Mouse (Mus musculus): ENCODE data around the gene Arfgap3. TPM values are rescaled to one million over a fixed set of nuclear protein-coding genes. Genes with fewer than 3 reads are reported as not detected.
"Not testable (repeated sequence)": the region's sequence is repeated elsewhere in the genome, so short reads cannot be mapped to it uniquely, and the experiment has no call there.

Arfgap3 gene
- polyA plus RNA-seq, 1 experiment from 2014 or later: 28.5 TPM

DNA sequence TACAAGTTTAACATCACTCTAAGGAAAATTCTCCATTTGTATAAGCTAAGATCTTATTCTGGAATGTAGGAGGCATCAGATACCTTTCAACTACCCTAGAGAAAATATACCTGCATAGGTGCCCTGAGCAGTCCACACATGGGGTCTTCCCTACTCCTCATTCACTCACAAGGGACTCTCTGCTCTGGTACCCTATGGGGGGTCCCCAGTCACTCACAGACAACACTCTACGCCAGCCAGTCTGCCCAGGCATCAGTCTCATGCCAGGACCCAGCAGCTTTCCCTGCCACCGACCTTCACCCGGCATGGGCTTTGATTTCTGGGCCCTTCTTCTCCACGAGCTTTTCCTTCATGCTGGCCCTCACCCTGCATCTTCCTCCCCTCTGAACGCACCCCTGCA lies 10.9 kb upstream of the Arfgap3 start:
- not testable (repeated sequence) for H3K27ac ChIP-seq (replicated peaks in 1 of 2; ENCODE audit: control insufficient read depth in 1 of 2, insufficient read depth in 1 of 2, low read depth in 2 of 2, low read length in 2 of 2); H3K9ac ChIP-seq (ENCODE audit: low read length); H3K4me3 ChIP-seq (ENCODE audit: control insufficient read depth in 1 of 2, insufficient read depth in 1 of 2, low read depth in 1 of 2, low read length in 2 of 2); H3K4me1 ChIP-seq (ENCODE audit: control insufficient read depth in 2 of 2, insufficient read depth in 2 of 2, low read length in 2 of 2); ATAC-seq (ENCODE audit: insufficient number of reproducible peaks, insufficient read depth, low FRiP score, low read depth); H3K36me3 ChIP-seq (ENCODE audit: control insufficient read depth, insufficient read depth, low read length); H3K9me3 ChIP-seq (ENCODE audit: control insufficient read depth, low read length); H3K4me2 ChIP-seq (ENCODE audit: low read length); H3K27me3 ChIP-seq (ENCODE audit: control insufficient read depth, insufficient read depth, low read length)
- WGBS: 71% methylated on average over 5 of the region's 5 CpGs

DNA sequence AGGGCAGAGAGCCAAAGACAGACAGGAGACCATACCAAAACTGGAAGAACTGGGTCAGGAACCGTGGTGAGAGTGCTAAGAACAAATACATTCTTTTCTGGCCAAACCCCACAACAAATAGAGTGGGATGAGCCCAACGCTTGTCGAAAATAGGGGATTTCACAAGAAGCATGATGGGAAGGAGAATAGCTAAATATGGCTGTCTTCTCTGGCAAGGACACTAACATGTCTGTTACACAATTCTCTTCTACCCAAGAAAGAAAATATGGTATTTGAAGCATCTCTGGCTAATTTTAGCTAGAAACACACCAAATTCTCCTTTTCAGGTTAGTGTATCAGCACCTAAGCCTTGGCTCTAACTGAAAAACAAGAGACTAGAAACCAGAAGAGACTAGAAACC lies 10.1 kb upstream of the Arfgap3 start:
- 73% methylated on average over 3 of the region's 3 CpGs for WGBS
- no peak for ATAC-seq (ENCODE audit: insufficient number of reproducible peaks, insufficient read depth, low FRiP score, low read depth)
- no peak overlapping the region for H3K27ac ChIP-seq (replicated peaks in 1 of 2; ENCODE audit: control insufficient read depth in 1 of 2, insufficient read depth in 1 of 2, low read depth in 2 of 2, low read length in 2 of 2)

GRCm38 (mm10) chr15:83358476-83358875 lies 8.4 kb upstream of the Arfgap3 start:
- ATAC-seq (ENCODE audit: insufficient number of reproducible peaks, insufficient read depth, low FRiP score, low read depth): no peak
- Histone ChIP-seq H3K4me3 (ENCODE audit: control insufficient read depth in 1 of 2, insufficient read depth in 1 of 2, low read depth in 1 of 2, low read length in 2 of 2) (no peak overlapping the region), H3K36me3 (ENCODE audit: control insufficient read depth, insufficient read depth, low read length) (no peaks in the 10 kb centered on the region), H3K27ac (replicated peaks in 1 of 2; ENCODE audit: control insufficient read depth in 1 of 2, insufficient read depth in 1 of 2, low read depth in 2 of 2, low read length in 2 of 2) (no peak overlapping the region), H3K4me2 (ENCODE audit: low read length) (no peak overlapping the region), H3K4me1 (ENCODE audit: control insufficient read depth in 2 of 2, insufficient read depth in 2 of 2, low read length in 2 of 2) (no peaks in the 10 kb centered on the region), H3K9ac (ENCODE audit: low read length) (no peak overlapping the region), H3K9me3 (ENCODE audit: control insufficient read depth, low read length) (no peaks in the 10 kb centered on the region), H3K27me3 (ENCODE audit: control insufficient read depth, insufficient read depth, low read length) (no peaks in the 10 kb centered on the region)
- 82% methylated on average over 1 of the region's 1 CpGs for WGBS

More for the DNA sequence above, 10.1 kb upstream of the Arfgap3 start:
- no peak overlapping the region for H3K9ac ChIP-seq (ENCODE audit: low read length)
- H3K4me1 ChIP-seq (ENCODE audit: control insufficient read depth in 2 of 2, insufficient read depth in 2 of 2, low read length in 2 of 2): no peaks in the 10 kb centered on the region
- H3K9me3 ChIP-seq (ENCODE audit: control insufficient read depth, low read length): no peaks in the 10 kb centered on the region
- no peak overlapping the region for H3K4me3 ChIP-seq (ENCODE audit: control insufficient read depth in 1 of 2, insufficient read depth in 1 of 2, low read depth in 1 of 2, low read length in 2 of 2)
- no peaks in the 10 kb centered on the region for H3K27me3 ChIP-seq (ENCODE audit: control insufficient read depth, insufficient read depth, low read length)
- H3K36me3 ChIP-seq (ENCODE audit: control insufficient read depth, insufficient read depth, low read length): no peaks in the 10 kb centered on the region
- H3K4me2 ChIP-seq (ENCODE audit: low read length): no peak overlapping the region

DNA sequence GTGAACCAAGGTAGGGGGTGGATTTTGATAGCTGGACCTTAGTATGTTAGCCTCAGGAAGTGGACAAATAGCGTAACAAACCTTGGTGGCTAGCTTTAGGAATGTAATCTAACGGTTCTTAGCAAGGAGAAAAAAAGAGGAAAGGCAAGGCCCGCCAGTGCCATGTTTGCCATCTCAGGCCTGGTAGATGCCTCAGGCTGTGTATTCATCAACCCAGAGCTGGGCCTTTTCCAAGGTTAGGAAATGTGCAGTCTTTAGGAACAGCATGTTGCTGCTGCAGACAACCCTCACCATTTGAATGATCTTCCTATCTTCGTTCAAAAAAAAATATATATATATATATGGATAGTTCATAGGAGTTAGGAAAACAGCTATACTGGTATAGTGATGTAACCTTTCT lies 1.5 kb upstream of the Arfgap3 start:
- 90% methylated on average over 4 of the region's 4 CpGs for WGBS
- H3K4me3 ChIP-seq (ENCODE audit: control insufficient read depth in 1 of 2, insufficient read depth in 1 of 2, low read depth in 1 of 2, low read length in 2 of 2): no peak overlapping the region
- peaks cover 4 to 11% of the 10 kb centered on the region in 2 experiments; a peak in 2 of 4 replicates for H3K4me1 ChIP-seq (ENCODE audit: control insufficient read depth in 2 of 2, insufficient read depth in 2 of 2, low read length in 2 of 2)
- no peak overlapping the region for H3K9ac ChIP-seq (ENCODE audit: low read length)
- H3K9me3 ChIP-seq (ENCODE audit: control insufficient read depth, low read length): no peaks in the 10 kb centered on the region
- H3K27me3 ChIP-seq (ENCODE audit: control insufficient read depth, insufficient read depth, low read length): no peaks in the 10 kb centered on the region
- no peak overlapping the region for H3K4me2 ChIP-seq (ENCODE audit: low read length)
- ATAC-seq (ENCODE audit: insufficient number of reproducible peaks, insufficient read depth, low FRiP score, low read depth): no peak
- H3K36me3 ChIP-seq (ENCODE audit: control insufficient read depth, insufficient read depth, low read length): peaks cover 10% of the 10 kb centered on the region; the same call in 1 of the 2 replicates
- no peak overlapping the region for H3K27ac ChIP-seq (replicated peaks in 1 of 2; ENCODE audit: control insufficient read depth in 1 of 2, insufficient read depth in 1 of 2, low read depth in 2 of 2, low read length in 2 of 2)

- no peak overlapping the region for H3K9ac ChIP-seq (ENCODE audit: low read length)
Measured at GRCm38 (mm10) chr15:83350859-83351258, 812 bp upstream of the Arfgap3 start.

DNA sequence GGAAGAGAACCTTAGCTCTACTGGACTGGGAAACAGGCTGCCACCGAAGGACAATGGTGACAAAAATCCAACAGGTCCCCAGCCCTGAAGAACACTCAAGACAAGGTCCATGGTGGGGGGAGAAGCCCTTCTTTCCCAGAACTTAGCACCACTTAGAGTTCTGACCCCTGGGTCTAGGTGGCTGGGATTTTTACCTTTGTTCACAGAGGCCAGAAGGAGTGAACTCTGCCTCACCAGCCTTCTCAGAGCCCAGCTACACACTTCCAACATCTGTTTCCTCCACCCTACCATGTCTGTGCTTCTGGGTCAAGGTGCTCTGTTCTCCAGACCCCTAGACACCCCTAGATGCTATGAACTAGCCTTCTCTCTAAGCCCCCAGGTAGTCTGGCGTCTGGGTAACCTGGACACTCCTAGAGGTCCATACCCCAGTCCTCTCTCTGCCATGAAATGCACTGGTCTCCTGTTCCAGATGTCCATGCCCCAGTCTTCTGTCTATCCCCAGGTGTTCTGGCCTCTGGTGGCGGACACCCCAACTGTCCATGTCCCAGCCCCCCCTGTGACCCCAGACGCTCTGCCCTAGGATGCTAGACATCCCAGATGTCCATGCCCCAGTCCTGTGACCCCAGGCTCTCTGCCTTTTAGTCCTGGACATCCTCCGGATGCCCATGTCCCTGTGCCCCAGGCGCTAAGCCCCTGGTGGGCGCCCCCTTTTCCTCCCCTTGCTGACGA lies 658 bp downstream of the Arfgap3 start:
- H3K4me1 ChIP-seq (ENCODE audit: control insufficient read depth in 2 of 2, insufficient read depth in 2 of 2, low read length in 2 of 2): peaks cover 13 to 24% of the 10 kb centered on the region in 2 experiments
- peak; percentile 19; the same call in 1 of the 2 replicates for ATAC-seq (ENCODE audit: insufficient number of reproducible peaks, insufficient read depth, low FRiP score, low read depth)
- peak overlapping the region; percentile 67 to 89 for H3K4me3 ChIP-seq (ENCODE audit: control insufficient read depth in 1 of 2, insufficient read depth in 1 of 2, low read depth in 1 of 2, low read length in 2 of 2)
- peak overlapping the region; percentile 81 for H3K4me2 ChIP-seq (ENCODE audit: low read length)
- no peaks in the 10 kb centered on the region for H3K9me3 ChIP-seq (ENCODE audit: control insufficient read depth, low read length)
- H3K9ac ChIP-seq (ENCODE audit: low read length): peak overlapping the region; percentile 85
- 16% methylated on average over 8 of the region's 8 CpGs for WGBS
- peaks cover 16% of the 10 kb centered on the region; the same call in 1 of the 2 replicates for H3K36me3 ChIP-seq (ENCODE audit: control insufficient read depth, insufficient read depth, low read length)
- peak overlapping the region in 1 of 2 experiments; percentile 15; a peak in 1 of 4 replicates for H3K27ac ChIP-seq (replicated peaks in 1 of 2; ENCODE audit: control insufficient read depth in 1 of 2, insufficient read depth in 1 of 2, low read depth in 2 of 2, low read length in 2 of 2)
- H3K27me3 ChIP-seq (ENCODE audit: control insufficient read depth, insufficient read depth, low read length): no peaks in the 10 kb centered on the region

More at GRCm38 (mm10) chr15:83350859-83351258, 812 bp upstream of the Arfgap3 start:
- no peak for ATAC-seq (ENCODE audit: insufficient number of reproducible peaks, insufficient read depth, low FRiP score, low read depth)
- peaks cover 4 to 11% of the 10 kb centered on the region in 2 experiments; a peak in 2 of 4 replicates for H3K4me1 ChIP-seq (ENCODE audit: control insufficient read depth in 2 of 2, insufficient read depth in 2 of 2, low read length in 2 of 2)
- WGBS: 58% methylated on average over 2 of the region's 2 CpGs
- no peak overlapping the region for H3K27ac ChIP-seq (replicated peaks in 1 of 2; ENCODE audit: control insufficient read depth in 1 of 2, insufficient read depth in 1 of 2, low read depth in 2 of 2, low read length in 2 of 2)
- H3K4me3 ChIP-seq (ENCODE audit: control insufficient read depth in 1 of 2, insufficient read depth in 1 of 2, low read depth in 1 of 2, low read length in 2 of 2): no peak overlapping the region
- peak overlapping the region; percentile 81; the same call in 1 of the 2 replicates for H3K4me2 ChIP-seq (ENCODE audit: low read length)
- no peaks in the 10 kb centered on the region for H3K27me3 ChIP-seq (ENCODE audit: control insufficient read depth, insufficient read depth, low read length)
- peaks cover 16% of the 10 kb centered on the region; the same call in 1 of the 2 replicates for H3K36me3 ChIP-seq (ENCODE audit: control insufficient read depth, insufficient read depth, low read length)
- no peaks in the 10 kb centered on the region for H3K9me3 ChIP-seq (ENCODE audit: control insufficient read depth, low read length)

DNA sequence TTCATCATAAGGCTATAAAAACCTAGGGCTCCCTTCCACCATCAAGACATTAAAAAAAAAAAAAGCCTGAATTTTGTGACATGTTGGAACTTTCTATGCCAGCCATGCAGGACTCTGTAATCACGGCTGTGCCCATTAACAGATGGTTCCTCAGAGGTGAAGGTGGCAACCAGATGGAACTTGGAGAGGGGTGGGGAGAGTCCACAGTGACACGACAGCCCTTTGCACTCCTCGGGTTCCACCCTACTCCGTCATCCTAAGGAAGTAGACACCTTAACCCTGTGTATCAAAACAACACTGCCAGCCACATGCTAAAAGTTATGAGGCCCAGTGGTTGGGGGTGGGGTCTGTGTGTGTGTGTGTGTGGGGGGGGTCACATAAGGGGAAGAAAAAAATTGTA lies 1.3 kb downstream of the Arfgap3 start:
- Histone ChIP-seq H3K4me1 (ENCODE audit: control insufficient read depth in 2 of 2, insufficient read depth in 2 of 2, low read length in 2 of 2) (peaks cover 19 to 30% of the 10 kb centered on the region in 2 experiments), H3K4me2 (ENCODE audit: low read length) (peak overlapping the region; percentile 81), H3K4me3 (ENCODE audit: control insufficient read depth in 1 of 2, insufficient read depth in 1 of 2, low read depth in 1 of 2, low read length in 2 of 2) (peak overlapping the region in 1 of 2 experiments; percentile 67; a peak in 1 of 4 replicates), H3K27me3 (ENCODE audit: control insufficient read depth, insufficient read depth, low read length) (no peaks in the 10 kb centered on the region), H3K9me3 (ENCODE audit: control insufficient read depth, low read length) (no peaks in the 10 kb centered on the region), H3K9ac (ENCODE audit: low read length) (peak overlapping the region; percentile 85; the same call in 1 of the 2 replicates), H3K36me3 (ENCODE audit: control insufficient read depth, insufficient read depth, low read length) (peaks cover 16% of the 10 kb centered on the region; the same call in 1 of the 2 replicates), H3K27ac (replicated peaks in 1 of 2; ENCODE audit: control insufficient read depth in 1 of 2, insufficient read depth in 1 of 2, low read depth in 2 of 2, low read length in 2 of 2) (no peak overlapping the region)
- ATAC-seq (ENCODE audit: insufficient number of reproducible peaks, insufficient read depth, low FRiP score, low read depth): no peak
- WGBS: 72% methylated on average over 4 of the region's 4 CpGs
